Mouse (Mus musculus) cerebellum, adult 2 months (tissue): ENCODE results near the gene Pla2g3. TPM values are rescaled to one million over a fixed set of nuclear protein-coding genes. Genes with fewer than 3 reads are reported as not detected.

Source experiments
- DNase-seq, 2 experiments: peaks; one replicate each; pipeline ENCODE4 v3.0.0; 2021
- H3K27ac ChIP-seq: fragments of 200-500 bp; 2 replicates; pipeline ENCODE4 v1.5.1; 2012; ENCODE audit warnings: low read length, control low read depth, inconsistent platforms; ENCODE audit not compliant: insufficient read depth
- H3K27me3 ChIP-seq: fragments of 200-500 bp; 2 replicates; pipeline ENCODE4 v1.6.1; 2012; ENCODE audit warnings: inconsistent platforms, mild to moderate bottlenecking, low read length, moderate library complexity; ENCODE audit not compliant: control insufficient read depth, insufficient read depth
- H3K4me1 ChIP-seq: fragments of 200-500 bp; 2 replicates; pipeline ENCODE4 v1.6.1; 2011; ENCODE audit warnings: low read length; ENCODE audit not compliant: control insufficient read depth, insufficient read depth
- H3K4me3 ChIP-seq: fragments of 200-500 bp; replicated peaks from 2 replicates; pipeline ENCODE3; 2011; ENCODE audit warnings: mild to moderate bottlenecking, low read depth, low read length, control low read depth; ENCODE audit not compliant: insufficient read depth
- CTCF ChIP-seq: fragments of 200-500 bp; IDR thresholded peaks from 2 replicates; pipeline ENCODE4 v1.5.1; 2011; ENCODE audit warnings: low read depth, mild to moderate bottlenecking, control low read depth, low read length, moderate library complexity, borderline replicate concordance; ENCODE audit not compliant: insufficient read depth
- POLR2A ChIP-seq: fragments of 200-500 bp; IDR thresholded peaks from 2 replicates; pipeline ENCODE4 v1.6.1; 2011; ENCODE audit warnings: low read length, control low read depth, borderline replicate concordance; ENCODE audit not compliant: insufficient read depth
- WGBS: fragments of 180-500 bp; shearing (Covaris S2); methylation state at CpG from one replicate; pipeline ENCODE4 v1.1.7; 2018; 5-methylcytosine and 5-hydroxymethylcytosine counted together
- polyA plus RNA-seq: library from polyadenylated mRNA; depleted of rRNA; stranded (reverse); fragments of >200 nt; gene quantifications from 2 replicates; pipeline ENCODE4 v1.2.3, GENCODE M21; 2012

Pla2g3 gene
- polyA plus RNA-seq, 1 experiment: 4.0 TPM

- H3K27ac ChIP-seq: no peak overlapping the region
- TF ChIP-seq CTCF (peak; percentile 66), POLR2A (no peak)
- no peaks in the 10 kb centered on the region for H3K27me3 ChIP-seq
- WGBS: 71% methylated on average over 6 of the region's 6 CpGs
- peaks cover 8% of the 10 kb centered on the region for H3K4me1 ChIP-seq
- no peak overlapping the region for H3K4me3 ChIP-seq
- peak; percentile 33 to 57 for DNase-seq
Observed at GRCm38 (mm10) chr11:3531634-3532033, 43.5 kb downstream of the Pla2g3 start.

GRCm38 (mm10) chr11:3532101-3532931 lies 44.2 kb downstream of the Pla2g3 start:
- WGBS: 89% methylated on average over 16 of the region's 16 CpGs
- Histone ChIP-seq H3K4me3 (no peak overlapping the region), H3K27me3 (no peaks in the 10 kb centered on the region), H3K4me1 (peaks cover 1% of the 10 kb centered on the region), H3K27ac (no peak overlapping the region)
- peak in 1 of 2 experiments; percentile 15 for DNase-seq
- TF ChIP-seq CTCF: no peak
- TF ChIP-seq POLR2A: no peak

GRCm38 (mm10) chr11:3533406-3533932 lies 45.4 kb downstream of the Pla2g3 start:
- no peak for TF ChIP-seq CTCF
- no peak for TF ChIP-seq POLR2A
- WGBS: 38% methylated on average over 17 of the region's 17 CpGs
- Histone ChIP-seq H3K4me1 (no peaks in the 10 kb centered on the region), H3K27me3 (no peaks in the 10 kb centered on the region), H3K4me3 (no peak overlapping the region), H3K27ac (no peak overlapping the region)
- peak in 1 of 2 experiments; percentile 18 for DNase-seq

- no peak overlapping the region for H3K4me3 ChIP-seq
- H3K27ac ChIP-seq: no peak overlapping the region
- WGBS: 19% methylated on average over 8 of the region's 8 CpGs
- no peak for DNase-seq
- TF ChIP-seq POLR2A: no peak
- TF ChIP-seq CTCF: no peak
- no peaks in the 10 kb centered on the region for H3K27me3 ChIP-seq
- H3K4me1 ChIP-seq: no peaks in the 10 kb centered on the region
Observed at GRCm38 (mm10) chr11:3534956-3535355, 46.9 kb downstream of the Pla2g3 start.

GRCm38 (mm10) chr11:3535406-3535986 lies 47.4 kb downstream of the Pla2g3 start:
- no peak for TF ChIP-seq POLR2A
- peak; percentile 86 for TF ChIP-seq CTCF
- H3K4me3 ChIP-seq: peak overlapping the region; percentile 64
- H3K27me3 ChIP-seq: no peaks in the 10 kb centered on the region
- H3K4me1 ChIP-seq: no peaks in the 10 kb centered on the region
- under 1% methylated on average over 36 of the region's 36 CpGs for WGBS
- H3K27ac ChIP-seq: no peak overlapping the region; the same call in 1 of the 2 replicates
- peak; percentile 88 to 94 for DNase-seq

GRCm38 (mm10) chr11:3536082-3536481 lies 48.0 kb downstream of the Pla2g3 start:
- no peaks in the 10 kb centered on the region for H3K27me3 ChIP-seq
- no peak for DNase-seq
- H3K27ac ChIP-seq: no peak overlapping the region; the same call in 1 of the 2 replicates
- TF ChIP-seq POLR2A: no peak
- no peak for TF ChIP-seq CTCF
- no peaks in the 10 kb centered on the region for H3K4me1 ChIP-seq
- H3K4me3 ChIP-seq: no peak overlapping the region
- 73% methylated on average over 5 of the region's 5 CpGs for WGBS

- Histone ChIP-seq H3K4me3 (no peak overlapping the region), H3K4me1 (no peaks in the 10 kb centered on the region), H3K27me3 (no peaks in the 10 kb centered on the region), H3K27ac (no peak overlapping the region)
- DNase-seq: no peak
- TF ChIP-seq POLR2A (no peak), CTCF (no peak)
- WGBS: 98% methylated on average over 5 of the region's 5 CpGs
Observed at GRCm38 (mm10) chr11:3536745-3537333, 48.8 kb downstream of the Pla2g3 start.

- H3K27me3 ChIP-seq: no peaks in the 10 kb centered on the region
- no peak overlapping the region for H3K4me3 ChIP-seq
- no peak for DNase-seq
- H3K4me1 ChIP-seq: no peaks in the 10 kb centered on the region
- no peak for TF ChIP-seq CTCF
- TF ChIP-seq POLR2A: no peak
- no peak overlapping the region for H3K27ac ChIP-seq
- WGBS: 95% methylated on average over 3 of the region's 3 CpGs
Observed at GRCm38 (mm10) chr11:3537711-3538110, 49.6 kb downstream of the Pla2g3 start.
